Mouse (Mus musculus) olfactory bulb, adult 2 months (tissue): ENCODE data around the gene Slfn14.
"Not testable (repeated sequence)": the region's sequence is repeated elsewhere in the genome, so short reads cannot be mapped to it uniquely, and the experiment has no call there.

Experiments used
- CTCF ChIP-seq: fragments of 200-500 bp; IDR thresholded peaks from 2 replicates; pipeline ENCODE4 v1.5.1; 2012; ENCODE audit warnings: low read depth, mild to moderate bottlenecking, low read length, moderate library complexity; ENCODE audit not compliant: insufficient read depth
- POLR2A ChIP-seq: fragments of 200-500 bp; IDR thresholded peaks from 2 replicates; pipeline ENCODE4 v1.6.1; 2012; ENCODE audit warnings: mild to moderate bottlenecking, low read depth, low read length, moderate library complexity; ENCODE audit not compliant: insufficient read depth

DNA sequence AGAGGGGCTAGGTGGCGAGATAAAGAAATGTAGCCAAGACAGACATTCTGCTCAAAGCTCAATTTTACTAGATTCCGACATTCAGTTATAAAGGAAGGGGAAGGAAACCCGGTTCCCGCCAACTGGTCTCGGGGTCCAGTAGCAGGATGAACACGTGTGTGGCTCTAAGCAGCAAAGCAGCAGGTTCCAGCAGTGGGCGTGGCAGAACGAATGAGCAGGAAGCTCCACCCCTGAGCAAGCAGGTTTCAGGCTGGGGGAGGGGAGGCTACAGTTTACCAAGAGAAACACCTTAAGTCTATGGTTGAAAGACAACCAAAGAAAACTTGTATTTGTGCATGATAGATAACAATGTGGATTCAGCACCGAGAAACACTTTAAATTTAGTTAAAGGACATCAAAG is 49.1 kb downstream of the Slfn14 start:
- not testable (repeated sequence) for TF ChIP-seq CTCF, POLR2A
